Mouse (Mus musculus): Measurements from ENCODE around the gene Fnbp1. TPM values are rescaled to one million over a fixed set of nuclear protein-coding genes. Genes with fewer than 3 reads are reported as not detected.

Gene Fnbp1
- polyA plus RNA-seq, 1 experiment from 2014 or later, result 34.6 TPM

- Histone ChIP-seq H3K27ac (ENCODE audit: low read length) (no peak overlapping the region), H3K4me2 (ENCODE audit: low read depth, low read length) (no peak overlapping the region), H3K4me1 (ENCODE audit: control insufficient read depth, insufficient read depth, low read length) (peaks cover 24% of the 10 kb centered on the region), H3K9me3 (replicated peaks; ENCODE audit: control insufficient read depth, low read length) (no peaks in the 10 kb centered on the region), H3K27me3 (ENCODE audit: control insufficient read depth, insufficient read depth, low read length) (no peaks in the 10 kb centered on the region), H3K9ac (ENCODE audit: low read length) (no peak overlapping the region), H3K4me3 (replicated peaks; ENCODE audit: low read length) (no peak overlapping the region), H3K36me3 (ENCODE audit: control insufficient read depth, insufficient read depth, low read length) (peaks cover 8% of the 10 kb centered on the region; the same call in 1 of the 2 replicates)
- ATAC-seq (ENCODE audit: insufficient read depth, low FRiP score), result no peak
- WGBS, result 29% methylated on average over 5 of the region's 5 CpGs
Measured at GRCm38 (mm10) chr2:31087085-31087484, 54.7 kb downstream of the Fnbp1 start.

- ATAC-seq (ENCODE audit: insufficient read depth, low FRiP score), result no peak
- H3K9me3 ChIP-seq (replicated peaks; ENCODE audit: control insufficient read depth, low read length), result no peaks in the 10 kb centered on the region
- H3K4me2 ChIP-seq (ENCODE audit: low read depth, low read length), result no peak overlapping the region
- no peak overlapping the region for H3K9ac ChIP-seq (ENCODE audit: low read length)
- no peak overlapping the region for H3K4me3 ChIP-seq (replicated peaks; ENCODE audit: low read length)
- H3K27me3 ChIP-seq (ENCODE audit: control insufficient read depth, insufficient read depth, low read length), result no peaks in the 10 kb centered on the region
- no peak overlapping the region for H3K27ac ChIP-seq (ENCODE audit: low read length)
- H3K36me3 ChIP-seq (ENCODE audit: control insufficient read depth, insufficient read depth, low read length), result peaks cover 8% of the 10 kb centered on the region; the same call in 1 of the 2 replicates
- peaks cover 24% of the 10 kb centered on the region for H3K4me1 ChIP-seq (ENCODE audit: control insufficient read depth, insufficient read depth, low read length)
Measured at GRCm38 (mm10) chr2:31086543-31086942, 55.3 kb downstream of the Fnbp1 start.

GRCm38 (mm10) chr2:31084169-31084850 lies 57.5 kb downstream of the Fnbp1 start:
- ATAC-seq (ENCODE audit: insufficient read depth, low FRiP score), result no peak
- no peak overlapping the region for H3K27ac ChIP-seq (ENCODE audit: low read length)
- H3K9ac ChIP-seq (ENCODE audit: low read length), result no peak overlapping the region
- H3K4me3 ChIP-seq (replicated peaks; ENCODE audit: low read length), result no peak overlapping the region
- H3K4me2 ChIP-seq (ENCODE audit: low read depth, low read length), result no peak overlapping the region
- WGBS, result 93% methylated on average over 9 of the region's 9 CpGs
- H3K36me3 ChIP-seq (ENCODE audit: control insufficient read depth, insufficient read depth, low read length), result peaks cover 8% of the 10 kb centered on the region
- H3K27me3 ChIP-seq (ENCODE audit: control insufficient read depth, insufficient read depth, low read length), result no peaks in the 10 kb centered on the region
- H3K4me1 ChIP-seq (ENCODE audit: control insufficient read depth, insufficient read depth, low read length), result peaks cover 24% of the 10 kb centered on the region
- H3K9me3 ChIP-seq (replicated peaks; ENCODE audit: control insufficient read depth, low read length), result no peaks in the 10 kb centered on the region

- Histone ChIP-seq H3K9me3 (replicated peaks; ENCODE audit: control insufficient read depth, low read length) (no peaks in the 10 kb centered on the region), H3K4me3 (replicated peaks; ENCODE audit: low read length) (no peak overlapping the region), H3K27me3 (ENCODE audit: control insufficient read depth, insufficient read depth, low read length) (no peaks in the 10 kb centered on the region), H3K36me3 (ENCODE audit: control insufficient read depth, insufficient read depth, low read length) (peaks cover 8% of the 10 kb centered on the region), H3K9ac (ENCODE audit: low read length) (no peak overlapping the region), H3K4me1 (ENCODE audit: control insufficient read depth, insufficient read depth, low read length) (peaks cover 15% of the 10 kb centered on the region), H3K27ac (ENCODE audit: low read length) (no peak overlapping the region), H3K4me2 (ENCODE audit: low read depth, low read length) (no peak overlapping the region)
- 91% methylated on average over 8 of the region's 8 CpGs for WGBS
- peak; percentile 20; the same call in 1 of the 2 replicates for ATAC-seq (ENCODE audit: insufficient read depth, low FRiP score)
Measured at GRCm38 (mm10) chr2:31083372-31083771, 58.4 kb downstream of the Fnbp1 start.

GRCm38 (mm10) chr2:31082639-31083038 lies 59.2 kb downstream of the Fnbp1 start:
- no peak for ATAC-seq (ENCODE audit: insufficient read depth, low FRiP score)

GRCm38 (mm10) chr2:31081349-31081748 lies 60.5 kb downstream of the Fnbp1 start:
- H3K27ac ChIP-seq (ENCODE audit: low read length), result no peak overlapping the region
- no peak overlapping the region for H3K4me3 ChIP-seq (replicated peaks; ENCODE audit: low read length)
- H3K9me3 ChIP-seq (replicated peaks; ENCODE audit: control insufficient read depth, low read length), result no peaks in the 10 kb centered on the region
- no peak overlapping the region for H3K4me2 ChIP-seq (ENCODE audit: low read depth, low read length)
- no peaks in the 10 kb centered on the region for H3K27me3 ChIP-seq (ENCODE audit: control insufficient read depth, insufficient read depth, low read length)
- no peaks in the 10 kb centered on the region for H3K4me1 ChIP-seq (ENCODE audit: control insufficient read depth, insufficient read depth, low read length)
- no peak overlapping the region for H3K9ac ChIP-seq (ENCODE audit: low read length)
- WGBS, result 40% methylated on average over 4 of the region's 4 CpGs
- H3K36me3 ChIP-seq (ENCODE audit: control insufficient read depth, insufficient read depth, low read length), result peaks cover 8% of the 10 kb centered on the region
- ATAC-seq (ENCODE audit: insufficient read depth, low FRiP score), result no peak

More at GRCm38 (mm10) chr2:31082639-31083038, 59.2 kb downstream of the Fnbp1 start:
- H3K27me3 ChIP-seq (ENCODE audit: control insufficient read depth, insufficient read depth, low read length), result no peaks in the 10 kb centered on the region
- H3K4me2 ChIP-seq (ENCODE audit: low read depth, low read length), result no peak overlapping the region
- H3K36me3 ChIP-seq (ENCODE audit: control insufficient read depth, insufficient read depth, low read length), result peaks cover 8% of the 10 kb centered on the region
- H3K9ac ChIP-seq (ENCODE audit: low read length), result no peak overlapping the region
- no peak overlapping the region for H3K4me3 ChIP-seq (replicated peaks; ENCODE audit: low read length)
- 75% methylated on average over 17 of the region's 17 CpGs for WGBS
- H3K27ac ChIP-seq (ENCODE audit: low read length), result no peak overlapping the region
- peaks cover 9% of the 10 kb centered on the region; the same call in 1 of the 2 replicates for H3K4me1 ChIP-seq (ENCODE audit: control insufficient read depth, insufficient read depth, low read length)
- no peaks in the 10 kb centered on the region for H3K9me3 ChIP-seq (replicated peaks; ENCODE audit: control insufficient read depth, low read length)

DNA sequence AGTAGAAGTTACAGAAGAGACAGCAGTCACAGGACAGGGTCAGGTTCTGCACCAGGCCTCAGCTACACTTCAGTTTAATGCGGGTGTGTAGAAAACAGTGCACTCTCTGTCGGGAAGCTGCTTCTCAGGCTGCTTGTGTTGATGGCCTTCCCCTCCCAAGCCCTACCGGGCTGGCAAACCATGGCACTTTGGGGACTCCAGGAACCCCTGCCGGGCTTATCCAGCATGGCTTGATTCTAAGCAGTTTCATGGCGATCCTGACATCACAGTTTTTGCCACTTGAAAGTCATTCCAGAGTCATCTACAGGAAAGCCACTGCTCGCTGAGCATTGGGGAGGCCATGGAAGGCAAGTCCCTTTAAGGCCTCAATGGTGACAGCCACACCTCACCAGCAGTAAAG lies 62.7 kb downstream of the Fnbp1 start:
- H3K36me3 ChIP-seq (ENCODE audit: control insufficient read depth, insufficient read depth, low read length), result peaks cover 3% of the 10 kb centered on the region
- no peaks in the 10 kb centered on the region for H3K27me3 ChIP-seq (ENCODE audit: control insufficient read depth, insufficient read depth, low read length)
- no peak overlapping the region for H3K9ac ChIP-seq (ENCODE audit: low read length)
- WGBS, result 90% methylated on average over 6 of the region's 6 CpGs
- ATAC-seq (ENCODE audit: insufficient read depth, low FRiP score), result no peak
- H3K9me3 ChIP-seq (replicated peaks; ENCODE audit: control insufficient read depth, low read length), result no peaks in the 10 kb centered on the region
- H3K27ac ChIP-seq (ENCODE audit: low read length), result no peak overlapping the region
- H3K4me2 ChIP-seq (ENCODE audit: low read depth, low read length), result no peak overlapping the region
- H3K4me3 ChIP-seq (replicated peaks; ENCODE audit: low read length), result no peak overlapping the region
- H3K4me1 ChIP-seq (ENCODE audit: control insufficient read depth, insufficient read depth, low read length), result no peaks in the 10 kb centered on the region

DNA sequence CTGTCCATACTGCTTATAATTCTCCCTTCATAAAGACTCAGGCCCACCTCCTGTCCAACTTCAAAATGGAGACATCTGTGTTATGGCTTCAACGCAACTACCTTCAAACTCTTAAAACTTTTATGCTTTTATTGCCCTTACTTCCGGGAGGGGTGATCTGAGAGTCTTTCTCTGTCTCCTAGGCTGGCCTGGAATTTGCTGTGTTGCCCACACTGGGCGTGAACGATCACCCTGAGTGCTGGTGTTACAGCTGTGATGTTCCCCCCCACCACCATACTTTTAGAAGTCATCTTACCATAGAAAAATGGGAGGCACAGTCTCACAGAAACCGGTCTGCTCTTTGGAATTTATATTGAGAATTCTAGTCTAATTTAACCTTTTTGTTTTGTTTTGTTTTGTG lies 64.2 kb downstream of the Fnbp1 start:
- Histone ChIP-seq H3K9me3 (replicated peaks; ENCODE audit: control insufficient read depth, low read length) (no peaks in the 10 kb centered on the region), H3K4me3 (replicated peaks; ENCODE audit: low read length) (no peak overlapping the region), H3K4me1 (ENCODE audit: control insufficient read depth, insufficient read depth, low read length) (no peaks in the 10 kb centered on the region), H3K27ac (ENCODE audit: low read length) (no peak overlapping the region), H3K4me2 (ENCODE audit: low read depth, low read length) (no peak overlapping the region), H3K36me3 (ENCODE audit: control insufficient read depth, insufficient read depth, low read length) (peaks cover 1% of the 10 kb centered on the region), H3K9ac (ENCODE audit: low read length) (no peak overlapping the region), H3K27me3 (ENCODE audit: control insufficient read depth, insufficient read depth, low read length) (no peaks in the 10 kb centered on the region)
- no peak for ATAC-seq (ENCODE audit: insufficient read depth, low FRiP score)
- 88% methylated on average over 5 of the region's 5 CpGs for WGBS

DNA sequence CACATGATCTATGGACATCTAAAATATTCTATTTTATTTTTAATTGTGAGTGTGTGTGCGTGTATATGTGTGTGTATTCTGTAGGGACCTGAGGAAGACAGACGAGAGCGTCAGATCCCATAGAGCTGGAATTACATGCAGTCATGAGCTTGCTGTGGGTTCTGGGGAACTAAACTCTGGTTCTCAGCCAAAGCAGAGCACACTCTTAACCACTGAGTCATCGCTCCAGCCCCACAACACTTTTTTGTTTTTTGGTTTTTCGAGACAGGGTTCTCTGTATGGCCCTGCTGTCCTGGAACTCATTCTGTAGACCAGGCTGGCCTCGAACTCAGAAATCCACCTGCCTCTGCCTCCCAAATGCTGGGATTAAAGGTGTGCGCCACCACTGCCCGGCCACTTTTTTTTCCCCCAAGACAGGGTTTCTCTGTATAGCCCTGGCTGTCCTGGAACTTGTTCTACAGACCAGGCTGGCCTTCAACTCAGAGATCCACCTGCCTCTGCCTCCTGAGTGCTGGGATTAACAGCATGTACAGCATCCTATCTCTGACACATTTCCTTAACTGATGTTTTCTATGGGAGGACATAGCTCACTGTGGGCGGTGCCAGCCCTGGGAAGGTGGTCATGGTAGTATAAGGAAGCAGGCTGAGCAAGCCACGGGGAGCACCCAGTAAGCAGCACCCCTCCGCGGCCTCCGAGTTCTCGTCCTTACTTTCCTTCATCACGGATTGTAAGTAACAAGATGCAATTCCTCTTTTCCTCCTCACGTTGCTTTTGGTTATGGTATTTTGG lies 65.3 kb downstream of the Fnbp1 start:
- H3K27me3 ChIP-seq (ENCODE audit: control insufficient read depth, insufficient read depth, low read length), result no peaks in the 10 kb centered on the region
- no peaks in the 10 kb centered on the region for H3K4me1 ChIP-seq (ENCODE audit: control insufficient read depth, insufficient read depth, low read length)
- WGBS, result 90% methylated on average over 16 of the region's 16 CpGs

More for the DNA sequence above, 65.3 kb downstream of the Fnbp1 start:
- Histone ChIP-seq H3K9me3 (replicated peaks; ENCODE audit: control insufficient read depth, low read length) (no peaks in the 10 kb centered on the region), H3K36me3 (ENCODE audit: control insufficient read depth, insufficient read depth, low read length) (peaks cover 8% of the 10 kb centered on the region), H3K27ac (ENCODE audit: low read length) (no peak overlapping the region), H3K4me2 (ENCODE audit: low read depth, low read length) (no peak overlapping the region), H3K4me3 (replicated peaks; ENCODE audit: low read length) (no peak overlapping the region), H3K9ac (ENCODE audit: low read length) (no peak overlapping the region)
- ATAC-seq (ENCODE audit: insufficient read depth, low FRiP score), result no peak

Data from stomach, embryonic 16.5 days (tissue).